Mouse (Mus musculus) kidney, postnatal 36 days (tissue): ENCODE results near the gene Gm20388.

Experiments used
- DNase-seq, 2 experiments: peaks; one replicate each; pipeline ENCODE4 v3.0.0; 2021 to 2022; ENCODE audit warnings: mixed read lengths in 2 of 2

Gm20388 gene

GRCm38 (mm10) chr8:120265471-120265870, 354.8 kb downstream of the Gm20388 start:
- DNase-seq, result peak; percentile 85 to 86

- no peak for DNase-seq
Measured at GRCm38 (mm10) chr8:120268541-120268980, 357.9 kb downstream of the Gm20388 start.

- peak in 1 of 2 experiments; percentile 39 for DNase-seq
Measured at GRCm38 (mm10) chr8:120270449-120270848, 359.8 kb downstream of the Gm20388 start.

GRCm38 (mm10) chr8:120273430-120273829, 362.8 kb downstream of the Gm20388 start:
- no peak for DNase-seq

GRCm38 (mm10) chr8:120276051-120276890, 365.6 kb downstream of the Gm20388 start:
- peak; percentile 91 for DNase-seq

- DNase-seq, result peak; percentile 49 to 66
Measured at GRCm38 (mm10) chr8:120276891-120277426, 366.3 kb downstream of the Gm20388 start.

GRCm38 (mm10) chr8:120278009-120278408, 367.4 kb downstream of the Gm20388 start:
- DNase-seq, result no peak

GRCm38 (mm10) chr8:120279418-120279817, 368.8 kb downstream of the Gm20388 start:
- peak in 1 of 2 experiments; percentile 45 for DNase-seq

- peak; percentile 71 to 88 for DNase-seq
Measured at GRCm38 (mm10) chr8:120281487-120281886, 370.8 kb downstream of the Gm20388 start.

- DNase-seq, result peak in 1 of 2 experiments; percentile 43
Measured at GRCm38 (mm10) chr8:120282465-120282864, 371.8 kb downstream of the Gm20388 start.

- no peak for DNase-seq
Measured at GRCm38 (mm10) chr8:120284265-120284664, 373.6 kb downstream of the Gm20388 start.

GRCm38 (mm10) chr8:120285033-120285432, 374.4 kb downstream of the Gm20388 start:
- DNase-seq, result peak; percentile 41 to 61

- DNase-seq, result no peak
Measured at GRCm38 (mm10) chr8:120285878-120286277, 375.2 kb downstream of the Gm20388 start.

GRCm38 (mm10) chr8:120288122-120288908, 377.7 kb downstream of the Gm20388 start:
- peak; percentile 45 to 78 for DNase-seq

- no peak for DNase-seq
Measured at GRCm38 (mm10) chr8:120289191-120289590, 378.6 kb downstream of the Gm20388 start.

GRCm38 (mm10) chr8:120289698-120290181, 379.1 kb downstream of the Gm20388 start:
- DNase-seq, result no peak

GRCm38 (mm10) chr8:120290614-120291013, 380.0 kb downstream of the Gm20388 start:
- no peak for DNase-seq

GRCm38 (mm10) chr8:120291650-120292049, 381.0 kb downstream of the Gm20388 start:
- DNase-seq, result no peak

- peak in 1 of 2 experiments; percentile 45 for DNase-seq
Measured at GRCm38 (mm10) chr8:120292316-120293107, 381.9 kb downstream of the Gm20388 start.

GRCm38 (mm10) chr8:120293421-120294357, 383.0 kb downstream of the Gm20388 start:
- no peak for DNase-seq
